ENCODE assay signal across 8 mouse cellular contexts in genomic region chr11:9010853-9011339, GRCm38 (mm10). TPM values are rescaled to one million over a fixed set of nuclear protein-coding genes. Genes with fewer than 3 reads are reported as not detected.
A peak's percentile ranks its signal among the peaks of the same experiment; 100 is the strongest.
DNase-seq lines count a peak whose midpoint lies in the region; ATAC-seq and TF ChIP-seq lines count a peak whose summit lies in the region.

Gene Hus1, minus strand, starts transcription at chr11:9011191.

- 0 out of 2 replicates have a peak, but pooled peaks cover under 1% of the 10 kb centered on the region for H3K27me3 ChIP-seq in E14TG2a.4 (ENCODE audit: insufficient read depth, low read length)
- no peaks in the 10 kb centered on the region for H3K27me3 ChIP-seq in forebrain, embryonic 13.5 days
- no peaks in the 10 kb centered on the region for H3K27me3 ChIP-seq in liver, postnatal 0 days (ENCODE audit: insufficient read depth, low read length)
- no peaks in the 10 kb centered on the region for H3K27me3 ChIP-seq in neural tube, embryonic 14.5 days (ENCODE audit: control insufficient read depth, insufficient read depth, low read length)

- H3K9ac ChIP-seq in forebrain, embryonic 13.5 days, result peak within 1 kb of the TSS; percentile 85
- peak within 1 kb of the TSS; percentile 83 for H3K9ac ChIP-seq in liver, postnatal 0 days (replicated peaks)
- peak within 1 kb of the TSS; percentile 67 for H3K9ac ChIP-seq in neural tube, embryonic 14.5 days (replicated peaks; ENCODE audit: low read depth, low read length)

- H3K27ac ChIP-seq in forebrain, embryonic 13.5 days, result peak within 1 kb of the TSS; percentile 82
- H3K27ac ChIP-seq in liver, postnatal 0 days (ENCODE audit: low read depth), result peak within 1 kb of the TSS; percentile 89
- peak within 1 kb of the TSS; percentile 69 for H3K27ac ChIP-seq in neural tube, embryonic 14.5 days (ENCODE audit: low read depth, low read length)

- no peaks in the 10 kb centered on the region for H3K9me3 ChIP-seq in E14TG2a.4 (ENCODE audit: low read length)
- no peaks in the 10 kb centered on the region for H3K9me3 ChIP-seq in forebrain, embryonic 13.5 days (replicated peaks)
- no peaks in the 10 kb centered on the region for H3K9me3 ChIP-seq in liver, postnatal 0 days (ENCODE audit: low read length)
- H3K9me3 ChIP-seq in neural tube, embryonic 14.5 days (ENCODE audit: control insufficient read depth, low read length), result no peaks in the 10 kb centered on the region

- peak within 1 kb of the TSS; percentile 92 for H3K4me3 ChIP-seq in E14TG2a.4 (replicated peaks; ENCODE audit: low read length)
- H3K4me3 ChIP-seq in forebrain, embryonic 13.5 days, result peak within 1 kb of the TSS; percentile 70
- peak within 1 kb of the TSS; percentile 87 for H3K4me3 ChIP-seq in liver, postnatal 0 days (ENCODE audit: low read depth, low read length)
- H3K4me3 ChIP-seq in neural tube, embryonic 14.5 days (ENCODE audit: low read depth, low read length), result peak within 1 kb of the TSS; percentile 70

- WGBS in forebrain, embryonic 13.5 days, result under 1% methylated on average over 43 of the region's 43 CpGs
- under 1% methylated on average over 43 of the region's 43 CpGs for WGBS in large intestine, adult 2 months
- under 1% methylated on average over 43 of the region's 43 CpGs for WGBS in liver, postnatal 0 days (ENCODE audit: insufficient replicate concordance)
- whole genome bisulfite sequencing in neural tube, embryonic 14.5 days, result under 1% methylated on average over 43 of the region's 43 CpGs

- ATAC-seq in forebrain, embryonic 13.5 days, result peak; percentile 96
- peak; percentile 97 for ATAC-seq in liver, postnatal 0 days
- ATAC-seq in neural tube, embryonic 14.5 days (ENCODE audit: low read depth), result peak; percentile 93

- H3K36me3 ChIP-seq in E14TG2a.4 (ENCODE audit: insufficient read depth, low read length), result peaks cover 33% of the 10 kb centered on the region
- 0 out of 2 replicates have a peak, but pooled peaks cover 7% of the 10 kb centered on the region for H3K36me3 ChIP-seq in forebrain, embryonic 13.5 days (ENCODE audit: poor library complexity, severe bottlenecking)
- H3K36me3 ChIP-seq in liver, postnatal 0 days (replicated peaks; ENCODE audit: insufficient read depth, low read length), result peaks cover 11% of the 10 kb centered on the region; the same call in 1 of the 2 replicates
- H3K36me3 ChIP-seq in neural tube, embryonic 14.5 days (ENCODE audit: control insufficient read depth, insufficient read depth, low read length), result no peaks in the 10 kb centered on the region; the same call in 1 of the 2 replicates

- peaks cover 10% of the 10 kb centered on the region for H3K4me1 ChIP-seq in E14TG2a.4 (replicated peaks; ENCODE audit: low read depth, low read length)
- H3K4me1 ChIP-seq in forebrain, embryonic 13.5 days, result peaks cover 22% of the 10 kb centered on the region
- 0 out of 2 replicates have a peak, but pooled peaks cover 8% of the 10 kb centered on the region for H3K4me1 ChIP-seq in liver, postnatal 0 days (ENCODE audit: insufficient read depth)
- H3K4me1 ChIP-seq in neural tube, embryonic 14.5 days (ENCODE audit: control insufficient read depth, insufficient read depth, low read length), result no peaks in the 10 kb centered on the region

- TF ChIP-seq EP300 in liver, postnatal 0 days (IDR thresholded peaks at IDR 0.05; ENCODE audit: low read depth), result no peak

- peak; percentile 82 for DNase-seq in c-Kit-positive CD71-positive TER-119-positive erythroid progenitor cells, embryonic 14.5 days (ENCODE audit: low spot score)
- DNase-seq in heart, postnatal 10 days, result peak; percentile 93 to 94
- peak; percentile 67 for DNase-seq in large intestine, adult 2 months (ENCODE audit: low read depth, low spot score)
- peak; percentile 91 for DNase-seq in liver, postnatal 0 days
- peak; percentile 90 for DNase-seq in testis, postnatal 10 days (ENCODE audit: low spot score)

- peak within 1 kb of the TSS; percentile 74 for H3K4me2 ChIP-seq in forebrain, embryonic 13.5 days
- H3K4me2 ChIP-seq in liver, postnatal 0 days (ENCODE audit: low read depth, low read length), result peak within 1 kb of the TSS; percentile 75
- peak within 1 kb of the TSS; percentile 65 for H3K4me2 ChIP-seq in neural tube, embryonic 14.5 days (ENCODE audit: low read depth, low read length)

- intact Hi-C loops in heart, postnatal 10 days (cut with DNase I), result no loop called here

- TF ChIP-seq CTCF in E14TG2a.4 (conservative IDR thresholded peaks at IDR 0.05; ENCODE audit: low read length), result no peak
- TF ChIP-seq CTCF in liver, postnatal 0 days (IDR thresholded peaks at IDR 0.05; ENCODE audit: low read depth), result 0 out of 2 replicates have a peak, but pooled peaks have one; percentile 2

RNA-seq across cellular contexts. Expression of gene Hus1, which starts in this region (rescaled TPM):
- polyA plus RNA-seq in forebrain, embryonic 13.5 days (2015; fragmentation: Nextera tagmentation; extraction: Ambion mirVana), result 13.8 and 14.5 TPM in 2 replicates
- 10 to 100 TPM; 11.3 to 16.1 TPM for total RNA-seq in heart, postnatal 10 days (2021)
- 2.7 and 5.2 TPM in 2 replicates for polyA plus RNA-seq in large intestine, adult 2 months (2012; rRNA removed)
- 2.9 and 3.2 TPM in 2 replicates for polyA plus RNA-seq in liver, postnatal 0 days (2015; fragmentation: Nextera tagmentation; extraction: Ambion mirVana)
- 13.1 and 14.4 TPM in 2 replicates for polyA plus RNA-seq in neural tube, embryonic 14.5 days (2014; fragmentation: Nextera tagmentation; extraction: Ambion mirVana)

Comparison
In these comparisons a context has a peak if more than half of its experiments do, and no peak if none do; other contexts are left out.
1. Peak in every context shown above with its lines: DNase-seq, ATAC-seq, H3K4me3 ChIP-seq and H3K27ac ChIP-seq.